Mouse (Mus musculus): ENCODE data around the gene Kcnq1. TPM values are rescaled to one million over a fixed set of nuclear protein-coding genes. Genes with fewer than 3 reads are reported as not detected.

Kcnq1 gene
- polyA plus RNA-seq, 1 experiment from 2014 or later: 1.0 TPM

- no peak for ATAC-seq (ENCODE audit: low FRiP score)
- no peak overlapping the region for H3K4me3 ChIP-seq
- H3K27me3 ChIP-seq: peaks cover 18% of the 10 kb centered on the region
- no peak overlapping the region for H3K27ac ChIP-seq
- WGBS: 88% methylated on average over 1 of the region's 1 CpGs
- H3K4me2 ChIP-seq (replicated peaks): no peak overlapping the region
- H3K4me1 ChIP-seq: peaks cover 32% of the 10 kb centered on the region
- no peaks in the 10 kb centered on the region for H3K36me3 ChIP-seq
- H3K9me3 ChIP-seq (replicated peaks): no peaks in the 10 kb centered on the region
- no peak overlapping the region for H3K9ac ChIP-seq
These were observed 326.5 kb downstream of the Kcnq1 start for GRCm38 (mm10) chr7:143432631-143433030.

- no peak overlapping the region for H3K9ac ChIP-seq
- H3K4me3 ChIP-seq: no peak overlapping the region
- H3K27me3 ChIP-seq: peaks cover 18% of the 10 kb centered on the region
- H3K27ac ChIP-seq: no peak overlapping the region
- H3K9me3 ChIP-seq (replicated peaks): no peaks in the 10 kb centered on the region
- no peaks in the 10 kb centered on the region for H3K36me3 ChIP-seq
- whole genome bisulfite sequencing: 67% methylated on average over 7 of the region's 7 CpGs
- no peak for ATAC-seq (ENCODE audit: low FRiP score)
- peaks cover 30% of the 10 kb centered on the region for H3K4me1 ChIP-seq
- H3K4me2 ChIP-seq (replicated peaks): no peak overlapping the region
These were observed 327.2 kb downstream of the Kcnq1 start for GRCm38 (mm10) chr7:143433331-143433730.

- Histone ChIP-seq H3K4me2 (replicated peaks) (peak overlapping the region; percentile 74), H3K9ac (peak overlapping the region; percentile 68), H3K4me1 (peaks cover 29% of the 10 kb centered on the region), H3K9me3 (replicated peaks) (no peaks in the 10 kb centered on the region), H3K4me3 (peak overlapping the region; percentile 44), H3K36me3 (no peaks in the 10 kb centered on the region), H3K27ac (peak overlapping the region; percentile 80), H3K27me3 (peaks cover 23% of the 10 kb centered on the region)
- 19% methylated on average over 15 of the region's 18 CpGs for WGBS
- peak; percentile 59 for ATAC-seq (ENCODE audit: low FRiP score)
These were observed 331.2 kb downstream of the Kcnq1 start for GRCm38 (mm10) chr7:143437231-143437893.

GRCm38 (mm10) chr7:143437894-143438581 is 331.9 kb downstream of the Kcnq1 start:
- Histone ChIP-seq H3K27me3 (peaks cover 24% of the 10 kb centered on the region), H3K9ac (peak overlapping the region; percentile 68), H3K9me3 (replicated peaks) (no peaks in the 10 kb centered on the region), H3K36me3 (no peaks in the 10 kb centered on the region), H3K4me2 (replicated peaks) (peak overlapping the region; percentile 74), H3K4me1 (peaks cover 29% of the 10 kb centered on the region), H3K27ac (peak overlapping the region; percentile 80), H3K4me3 (peak overlapping the region; percentile 44)
- peak; percentile 83 for ATAC-seq (ENCODE audit: low FRiP score)
- WGBS: under 1% methylated on average over 48 of the region's 63 CpGs

- Histone ChIP-seq H3K9me3 (replicated peaks) (no peaks in the 10 kb centered on the region), H3K36me3 (no peaks in the 10 kb centered on the region), H3K27me3 (peaks cover 27% of the 10 kb centered on the region), H3K27ac (no peak overlapping the region), H3K4me2 (replicated peaks) (peak overlapping the region; percentile 74; the same call in 1 of the 2 replicates), H3K9ac (no peak overlapping the region), H3K4me3 (no peak overlapping the region), H3K4me1 (peaks cover 27% of the 10 kb centered on the region)
- no peak for ATAC-seq (ENCODE audit: low FRiP score)
- WGBS: 59% methylated on average over 1 of the region's 1 CpGs
These were observed 332.8 kb downstream of the Kcnq1 start for GRCm38 (mm10) chr7:143438965-143439364.

GRCm38 (mm10) chr7:143444580-143444954 is 338.4 kb downstream of the Kcnq1 start:
- Histone ChIP-seq H3K27me3 (peaks cover 29% of the 10 kb centered on the region), H3K36me3 (no peaks in the 10 kb centered on the region), H3K4me3 (peak overlapping the region; percentile 37; the same call in 1 of the 2 replicates), H3K27ac (peak overlapping the region; percentile 92), H3K9ac (peak overlapping the region; percentile 8; the same call in 1 of the 2 replicates), H3K9me3 (replicated peaks) (no peaks in the 10 kb centered on the region), H3K4me2 (replicated peaks) (peak overlapping the region; percentile 68), H3K4me1 (peaks cover 34% of the 10 kb centered on the region)
- ATAC-seq (ENCODE audit: low FRiP score): no peak
- 19% methylated on average over 8 of the region's 8 CpGs for WGBS

GRCm38 (mm10) chr7:143444955-143445648 is 338.9 kb downstream of the Kcnq1 start:
- WGBS: under 1% methylated on average over 55 of the region's 55 CpGs
- peaks cover 34% of the 10 kb centered on the region for H3K4me1 ChIP-seq
- peaks cover 29% of the 10 kb centered on the region for H3K27me3 ChIP-seq

GRCm38 (mm10) chr7:143445651-143446460 is 339.7 kb downstream of the Kcnq1 start:
- WGBS: 4% methylated on average over 45 of the region's 53 CpGs
- no peaks in the 10 kb centered on the region for H3K9me3 ChIP-seq (replicated peaks)
- peak; percentile 70 for ATAC-seq (ENCODE audit: low FRiP score)
- H3K27ac ChIP-seq: peak overlapping the region; percentile 92
- peaks cover 34% of the 10 kb centered on the region for H3K4me1 ChIP-seq
- peak overlapping the region; percentile 37 for H3K4me3 ChIP-seq
- H3K27me3 ChIP-seq: peaks cover 22% of the 10 kb centered on the region
- H3K9ac ChIP-seq: peak overlapping the region; percentile 66
- peak overlapping the region; percentile 68 for H3K4me2 ChIP-seq (replicated peaks)
- no peaks in the 10 kb centered on the region for H3K36me3 ChIP-seq

More at GRCm38 (mm10) chr7:143444955-143445648, 338.9 kb downstream of the Kcnq1 start:
- Histone ChIP-seq H3K27ac (peak overlapping the region; percentile 92), H3K36me3 (no peaks in the 10 kb centered on the region), H3K9me3 (replicated peaks) (no peaks in the 10 kb centered on the region), H3K4me3 (peak overlapping the region; percentile 37), H3K9ac (peak overlapping the region; percentile 66), H3K4me2 (replicated peaks) (peak overlapping the region; percentile 68)
- peak; percentile 63 for ATAC-seq (ENCODE audit: low FRiP score)

- no peak overlapping the region for H3K9ac ChIP-seq
- H3K4me3 ChIP-seq: no peak overlapping the region
- no peaks in the 10 kb centered on the region for H3K36me3 ChIP-seq
- 74% methylated on average over 2 of the region's 2 CpGs for WGBS
- H3K4me1 ChIP-seq: peaks cover 34% of the 10 kb centered on the region
- H3K27me3 ChIP-seq: peaks cover 18% of the 10 kb centered on the region; the same call in 1 of the 2 replicates
- H3K9me3 ChIP-seq (replicated peaks): no peaks in the 10 kb centered on the region
- ATAC-seq (ENCODE audit: low FRiP score): no peak
- no peak overlapping the region for H3K27ac ChIP-seq
- H3K4me2 ChIP-seq (replicated peaks): no peak overlapping the region
These were observed 341.0 kb downstream of the Kcnq1 start for GRCm38 (mm10) chr7:143447130-143447529.

- Histone ChIP-seq H3K4me2 (replicated peaks) (peak overlapping the region; percentile 57), H3K27me3 (no peaks in the 10 kb centered on the region), H3K9ac (peak overlapping the region; percentile 70), H3K9me3 (replicated peaks) (peaks cover 25% of the 10 kb centered on the region), H3K27ac (peak overlapping the region; percentile 80), H3K4me3 (peak overlapping the region; percentile 50), H3K4me1 (peaks cover 18% of the 10 kb centered on the region), H3K36me3 (no peaks in the 10 kb centered on the region)
- ATAC-seq (ENCODE audit: low FRiP score): no peak
- 17% methylated on average over 29 of the region's 38 CpGs for WGBS
These were observed 352.8 kb downstream of the Kcnq1 start for GRCm38 (mm10) chr7:143458963-143459331.

- Histone ChIP-seq H3K4me2 (replicated peaks) (peak overlapping the region; percentile 57), H3K27ac (peak overlapping the region; percentile 80), H3K27me3 (0 out of 2 replicates have a peak, but pooled peaks cover 2% of the 10 kb centered on the region), H3K36me3 (no peaks in the 10 kb centered on the region), H3K9me3 (replicated peaks) (peaks cover 25% of the 10 kb centered on the region), H3K9ac (peak overlapping the region; percentile 70), H3K4me3 (peak overlapping the region; percentile 50), H3K4me1 (peaks cover 21% of the 10 kb centered on the region)
- ATAC-seq (ENCODE audit: low FRiP score): 0 out of 2 replicates have a peak, but pooled peaks have one; percentile 7
- 30% methylated on average over 99 of the region's 100 CpGs for WGBS
These were observed 353.4 kb downstream of the Kcnq1 start for GRCm38 (mm10) chr7:143459332-143460211.
